Mouse (Mus musculus) liver, postnatal 0 days (tissue): ENCODE data around the gene Rpgrip1l. TPM values are rescaled to one million over a fixed set of nuclear protein-coding genes. Genes with fewer than 3 reads are reported as not detected.

Source experiments
- ATAC-seq: fragments of 200-750 bp; cut with Nextera tagmentation; 2 replicates; pipeline ENCODE4 v1.8.0; 2017; ENCODE audit warnings: mild to moderate bottlenecking, moderate library complexity
- DNase-seq: peaks from one replicate; pipeline ENCODE4 v3.0.0-alpha.2; 2016
- H3K27ac ChIP-seq: fragments of 300-500 bp; sonication (generic); 2 replicates; pipeline ENCODE4 v1.5.1; 2014; ENCODE audit warnings: antibody characterized with exemption, moderate library complexity, mild to moderate bottlenecking, low read depth
- H3K27me3 ChIP-seq: fragments of 300-500 bp; sonication (generic); 2 replicates; pipeline ENCODE4 v1.6.1; 2014; ENCODE audit warnings: low read length, control low read depth, mixed read lengths; ENCODE audit not compliant: insufficient read depth
- H3K36me3 ChIP-seq: fragments of 300-500 bp; sonication (generic); replicated peaks from 2 replicates; pipeline ENCODE4 v1.6.1; 2014; ENCODE audit warnings: mild to moderate bottlenecking, control low read depth, low read length, moderate library complexity, mixed read lengths; ENCODE audit not compliant: insufficient read depth
- H3K4me1 ChIP-seq: fragments of 300-500 bp; sonication (generic); 2 replicates; pipeline ENCODE4 v1.6.1; 2014; ENCODE audit warnings: antibody characterized with exemption, mild to moderate bottlenecking, control low read depth; ENCODE audit not compliant: insufficient read depth
- H3K4me2 ChIP-seq: fragments of 300-500 bp; sonication (generic); 2 replicates; pipeline ENCODE4 v1.6.1; 2014; ENCODE audit warnings: low read depth, mild to moderate bottlenecking, low read length, moderate library complexity, mixed read lengths
- H3K4me3 ChIP-seq: fragments of 300-500 bp; sonication (generic); 2 replicates; pipeline ENCODE4 v1.5.1; 2014; ENCODE audit warnings: low read depth, low read length
- H3K9ac ChIP-seq: fragments of 300-500 bp; sonication (generic); replicated peaks from 2 replicates; pipeline ENCODE4 v1.6.1; 2014; ENCODE audit warnings: mild to moderate bottlenecking, moderate library complexity
- H3K9me3 ChIP-seq: fragments of 300-500 bp; sonication (generic); 2 replicates; pipeline ENCODE4 v1.6.1; 2016; ENCODE audit warnings: mild to moderate bottlenecking, control low read depth, low read length, mixed read lengths
- CTCF ChIP-seq: sonication (generic); IDR thresholded peaks from 2 replicates; pipeline ENCODE4 v1.5.1; 2016; ENCODE audit warnings: antibody characterized with exemption, low read depth
- EP300 ChIP-seq: IDR thresholded peaks from 2 replicates; pipeline ENCODE4 v1.6.1; 2016; ENCODE audit warnings: antibody characterized with exemption, low read depth, mild to moderate bottlenecking
- WGBS: fragments of 180-500 bp; shearing (Covaris S2); extraction: QIAGEN DNeasy Blood & Tissue Kit; methylation state at CpG from one replicate; pipeline ENCODE4 v1.1.7; 2014; ENCODE audit not compliant: insufficient replicate concordance; 5-methylcytosine and 5-hydroxymethylcytosine counted together
- polyA plus RNA-seq: library from polyadenylated mRNA; unstranded; fragments of >200 nt; fragmentation: Nextera tagmentation; extraction: Ambion mirVana; gene quantifications from 2 replicates; pipeline ENCODE4 v1.2.1, GENCODE M21; 2015

Rpgrip1l gene
- polyA plus RNA-seq, 1 experiment from 2014 or later, result 1.2 TPM

DNA sequence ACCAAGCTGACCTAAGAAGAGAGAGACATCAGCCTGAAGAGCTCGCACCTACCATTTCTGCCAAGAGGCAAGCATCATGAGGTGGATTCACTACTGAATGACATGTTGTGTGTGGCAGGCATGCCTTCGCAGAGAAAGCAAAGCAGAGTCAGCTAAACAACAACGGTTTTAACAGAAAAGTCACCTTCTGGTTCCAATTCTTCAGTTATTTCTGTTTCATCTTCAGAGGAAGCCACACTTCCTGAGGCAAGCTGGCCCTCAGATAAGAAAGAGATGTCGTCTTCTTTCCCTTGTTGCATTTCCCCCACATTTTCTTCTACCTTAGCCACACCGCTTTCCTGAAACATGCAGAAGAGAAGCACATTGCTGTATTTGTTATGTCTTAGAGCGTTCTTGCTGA lies 62.1 kb downstream of the Rpgrip1l start:
- DNase-seq, result no peak
- WGBS, result 52% methylated on average over 6 of the region's 6 CpGs
- TF ChIP-seq EP300, result no peak
- TF ChIP-seq CTCF, result no peak

GRCm38 (mm10) chr8:91249758-91250466 lies 63.1 kb downstream of the Rpgrip1l start:
- H3K27me3 ChIP-seq, result no peaks in the 10 kb centered on the region
- H3K4me3 ChIP-seq, result no peak overlapping the region
- TF ChIP-seq EP300, result no peak
- TF ChIP-seq CTCF, result no peak
- no peak overlapping the region for H3K4me2 ChIP-seq
- no peak for ATAC-seq
- no peaks in the 10 kb centered on the region for H3K36me3 ChIP-seq
- 74% methylated on average over 9 of the region's 9 CpGs for WGBS
- H3K4me1 ChIP-seq, result no peaks in the 10 kb centered on the region
- H3K27ac ChIP-seq, result no peak overlapping the region
- DNase-seq, result no peak
- no peaks in the 10 kb centered on the region for H3K9me3 ChIP-seq
- no peak overlapping the region for H3K9ac ChIP-seq

More for the DNA sequence above, 62.1 kb downstream of the Rpgrip1l start:
- H3K27ac ChIP-seq, result no peak overlapping the region
- no peak overlapping the region for H3K9ac ChIP-seq
- H3K4me3 ChIP-seq, result no peak overlapping the region
- no peaks in the 10 kb centered on the region for H3K36me3 ChIP-seq
- no peak for ATAC-seq
- no peaks in the 10 kb centered on the region for H3K4me1 ChIP-seq
- no peaks in the 10 kb centered on the region for H3K27me3 ChIP-seq
- no peak overlapping the region for H3K4me2 ChIP-seq
- H3K9me3 ChIP-seq, result no peaks in the 10 kb centered on the region

DNA sequence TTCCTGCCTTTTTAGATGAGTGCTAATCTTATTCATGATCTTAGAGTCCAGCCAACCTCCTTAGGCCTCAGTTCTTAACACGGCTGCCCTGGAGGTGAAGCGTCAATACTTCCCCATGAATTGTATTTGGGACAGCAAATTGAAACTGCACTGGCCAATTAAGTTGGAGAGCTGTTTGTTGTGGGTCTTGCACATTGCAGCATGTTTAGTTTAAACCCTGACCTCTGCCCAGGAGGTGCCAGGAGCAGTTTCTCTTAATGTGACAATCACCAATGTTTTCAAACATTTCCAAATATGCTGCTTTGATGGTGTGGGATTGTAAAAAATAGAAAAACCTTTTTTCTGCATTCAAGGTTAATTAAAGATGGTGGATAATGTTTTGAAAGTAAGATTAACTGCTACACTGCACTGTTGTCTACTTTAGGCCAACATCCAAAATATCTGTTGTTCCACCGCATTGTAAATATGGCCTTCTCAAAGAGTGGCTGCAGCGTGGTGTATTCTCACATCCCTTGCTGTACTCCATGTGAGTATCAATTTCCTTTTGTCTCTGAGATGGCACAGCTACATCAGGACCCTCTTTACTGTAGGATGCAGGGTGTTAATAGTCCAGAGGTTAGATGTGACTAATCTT lies 67.1 kb downstream of the Rpgrip1l start:
- no peak for ATAC-seq
- no peak for TF ChIP-seq CTCF
- H3K27me3 ChIP-seq, result no peaks in the 10 kb centered on the region
- no peak overlapping the region for H3K9ac ChIP-seq
- H3K9me3 ChIP-seq, result no peaks in the 10 kb centered on the region
- DNase-seq, result no peak
- H3K4me3 ChIP-seq, result no peak overlapping the region
- H3K27ac ChIP-seq, result no peak overlapping the region
- no peaks in the 10 kb centered on the region for H3K36me3 ChIP-seq
- no peaks in the 10 kb centered on the region for H3K4me1 ChIP-seq
- no peak overlapping the region for H3K4me2 ChIP-seq
- WGBS, result 65% methylated on average over 4 of the region's 4 CpGs

DNA sequence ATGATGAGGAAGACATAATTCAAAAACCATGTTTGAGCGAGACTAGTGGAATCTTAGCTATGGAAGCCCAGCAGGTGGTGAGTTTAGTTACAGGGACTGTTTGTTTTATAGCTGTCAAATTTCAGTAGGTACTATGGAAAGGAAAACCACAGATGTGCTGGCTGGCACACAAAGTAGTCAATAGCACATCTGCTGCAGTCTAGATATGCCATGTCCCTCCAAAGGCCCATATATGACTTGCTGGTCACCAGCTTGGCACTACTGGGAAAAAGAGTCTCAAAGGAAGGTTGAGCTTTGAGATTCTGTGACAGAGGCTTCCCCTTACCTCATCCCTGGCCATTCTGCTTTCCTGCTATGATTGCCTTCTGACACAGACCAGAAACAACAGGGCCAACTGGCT lies 70.3 kb downstream of the Rpgrip1l start:
- H3K27ac ChIP-seq, result no peak overlapping the region
- H3K4me2 ChIP-seq, result no peak overlapping the region
- DNase-seq (no peak), ATAC-seq (no peak)
- no peak overlapping the region for H3K4me3 ChIP-seq
- no peaks in the 10 kb centered on the region for H3K36me3 ChIP-seq
- no peaks in the 10 kb centered on the region for H3K27me3 ChIP-seq
- 73% methylated on average over 1 of the region's 1 CpGs for WGBS
- TF ChIP-seq CTCF, result no peak
- no peak for TF ChIP-seq EP300
- H3K9ac ChIP-seq, result no peak overlapping the region
- no peaks in the 10 kb centered on the region for H3K4me1 ChIP-seq
- H3K9me3 ChIP-seq, result no peaks in the 10 kb centered on the region

GRCm38 (mm10) chr8:91241873-91242519 lies 71.1 kb downstream of the Rpgrip1l start:
- WGBS, result 63% methylated on average over 8 of the region's 8 CpGs
- DNase-seq (no peak), ATAC-seq (no peak)
- no peak overlapping the region for H3K27ac ChIP-seq
- no peaks in the 10 kb centered on the region for H3K36me3 ChIP-seq
- H3K9ac ChIP-seq, result no peak overlapping the region
- no peaks in the 10 kb centered on the region for H3K4me1 ChIP-seq
- TF ChIP-seq EP300, result no peak
- H3K4me2 ChIP-seq, result no peak overlapping the region
- no peaks in the 10 kb centered on the region for H3K27me3 ChIP-seq
- H3K4me3 ChIP-seq, result no peak overlapping the region
- H3K9me3 ChIP-seq, result no peaks in the 10 kb centered on the region

- ATAC-seq (no peak), DNase-seq (no peak)
- H3K27me3 ChIP-seq, result no peaks in the 10 kb centered on the region
- WGBS, result 77% methylated on average over 5 of the region's 5 CpGs
- no peaks in the 10 kb centered on the region for H3K36me3 ChIP-seq
- no peak overlapping the region for H3K4me3 ChIP-seq
- H3K4me2 ChIP-seq, result no peak overlapping the region
- no peak overlapping the region for H3K9ac ChIP-seq
- no peak for TF ChIP-seq EP300
- H3K9me3 ChIP-seq, result no peaks in the 10 kb centered on the region
- no peak overlapping the region for H3K27ac ChIP-seq
- no peaks in the 10 kb centered on the region for H3K4me1 ChIP-seq
These were observed 71.7 kb downstream of the Rpgrip1l start for GRCm38 (mm10) chr8:91241371-91241770.
